Mouse (Mus musculus): ENCODE data around the gene Hnrnpll.

DNA sequence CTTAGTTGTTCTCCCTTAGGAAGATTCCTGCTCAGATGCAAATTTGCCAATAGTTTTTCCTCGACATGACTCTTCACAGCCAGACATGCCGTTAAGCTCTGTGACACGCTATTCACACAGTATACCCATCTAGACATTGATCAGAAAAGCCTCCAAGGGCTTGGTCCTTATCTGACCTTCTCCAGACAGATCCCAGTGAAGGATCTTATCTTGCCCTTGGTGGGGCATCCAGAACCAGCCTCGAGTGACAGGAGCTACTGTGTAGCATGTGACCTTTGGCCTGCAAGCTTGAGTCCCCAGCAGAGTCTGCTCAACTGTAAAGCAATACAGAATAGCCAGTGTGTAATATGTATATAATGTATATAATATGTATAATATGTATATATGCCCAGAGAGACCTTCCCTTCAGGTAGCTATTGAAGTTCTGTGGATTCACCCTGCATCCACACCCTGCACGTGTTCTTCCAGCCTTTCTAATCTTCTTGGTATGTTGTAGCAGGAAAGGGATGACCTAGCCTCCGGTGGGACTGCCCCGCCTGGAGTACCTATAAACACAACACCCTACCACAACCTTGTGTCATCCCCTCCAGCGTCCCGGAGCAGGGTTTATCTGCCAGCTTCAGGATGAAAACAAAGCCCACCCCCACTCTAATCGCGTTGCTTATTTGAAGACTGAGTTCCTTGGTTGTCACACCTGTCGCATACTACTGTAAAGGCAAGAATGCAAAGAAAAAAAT lies 43.7 kb downstream of the Hnrnpll start:
- TF ChIP-seq CTCF (IDR thresholded peaks at IDR 0.05; ENCODE audit: extremely low read depth, insufficient read depth, low read length) (no peak), POLR2A (IDR thresholded peaks at IDR 0.05; ENCODE audit: extremely low read depth, insufficient read depth, low read length) (no peak)

Data from cortical plate, adult 2 months (tissue).